Mouse (Mus musculus) olfactory bulb, adult 2 months (tissue): Measurements from ENCODE around the gene Cdkal1.

Experiments
- CTCF ChIP-seq: fragments of 200-500 bp; IDR thresholded peaks from 2 replicates; pipeline ENCODE4 v1.5.1; 2012; ENCODE audit warnings: low read depth, mild to moderate bottlenecking, low read length, moderate library complexity; ENCODE audit not compliant: insufficient read depth
- POLR2A ChIP-seq: fragments of 200-500 bp; IDR thresholded peaks from 2 replicates; pipeline ENCODE4 v1.6.1; 2012; ENCODE audit warnings: mild to moderate bottlenecking, low read depth, low read length, moderate library complexity; ENCODE audit not compliant: insufficient read depth

DNA sequence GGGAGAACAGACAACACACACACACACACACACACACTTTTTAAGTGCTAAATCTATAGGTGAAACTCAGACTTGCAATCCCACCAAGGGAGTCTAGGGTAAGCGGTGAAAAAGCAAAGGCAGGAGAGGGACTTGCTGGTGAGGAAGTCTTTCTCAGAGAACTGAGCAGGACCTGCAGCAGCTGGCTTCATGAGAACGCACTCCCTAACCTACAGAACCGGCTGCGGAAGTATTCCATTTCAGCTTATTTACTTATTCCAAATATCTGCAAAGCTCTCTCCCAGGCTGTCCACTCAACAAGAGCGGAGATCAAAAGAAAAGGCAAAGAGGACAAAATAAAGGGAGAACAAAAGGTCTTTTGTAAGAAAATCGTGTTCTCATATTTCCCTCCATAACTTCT lies 8.9 kb upstream of the Cdkal1 start:
- TF ChIP-seq POLR2A (no peak), CTCF (no peak)
